Mouse (Mus musculus) retina, adult 2 months (tissue): ENCODE results near the gene Pbp2.

Experiments
- DNase-seq: peaks from one replicate; pipeline ENCODE4 v3.0.0-alpha.2; 2012; ENCODE audit warnings: low read depth, low spot score

The Pbp2 gene

DNA sequence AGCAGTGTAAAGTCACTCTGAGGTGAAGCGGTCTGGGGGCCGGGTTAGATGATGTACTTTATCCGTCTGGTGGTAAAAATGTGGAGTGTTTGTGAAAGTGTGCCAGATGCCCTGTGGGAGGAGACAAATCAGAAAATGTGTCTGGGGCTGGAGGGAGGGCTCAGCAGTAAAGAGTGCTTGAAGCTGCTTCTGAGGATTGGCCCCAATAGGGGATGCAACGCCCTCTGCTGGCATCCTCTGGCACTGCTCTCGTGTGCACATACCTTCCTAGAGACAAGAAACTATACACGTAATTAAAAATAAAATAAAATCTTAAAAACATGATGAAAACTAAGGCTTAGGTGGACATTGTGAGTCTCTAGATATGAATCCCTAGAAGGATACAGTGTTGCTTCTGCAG lies 49.8 kb downstream of the Pbp2 start:
- DNase-seq: no peak
